Mouse (Mus musculus): ENCODE measurements at regions not wholly inside any gene's neighbourhood (a gene's known extent, or its start where the extent isn't known, plus 50 kb on each side); places are given as distances from the start of the nearest gene placed in this dataset.
A peak's percentile ranks its signal among the peaks of the same experiment; 100 is the strongest.

- DNase-seq = no peak
These were observed 290.8 kb downstream of the Rnf144b start for GRCm38 (mm10) chr13:47413261-47413660.

GRCm38 (mm10) chr13:47413940-47414339, 291.5 kb downstream of the Rnf144b start:
- DNase-seq = no peak

GRCm38 (mm10) chr13:47429856-47430365, 307.5 kb downstream of the Rnf144b start:
- no peak for DNase-seq

- no peak for DNase-seq
These were observed 308.0 kb downstream of the Rnf144b start for GRCm38 (mm10) chr13:47430409-47430808.

GRCm38 (mm10) chr13:47435631-47436030, 313.2 kb downstream of the Rnf144b start:
- no peak for DNase-seq

- no peak for DNase-seq
These were observed 322.4 kb downstream of the Rnf144b start for GRCm38 (mm10) chr13:47444876-47445275.

- DNase-seq = no peak
These were observed 329.8 kb downstream of the Rnf144b start for GRCm38 (mm10) chr13:47452186-47452760.

GRCm38 (mm10) chr13:47462148-47462547, 339.7 kb downstream of the Rnf144b start:
- no peak for DNase-seq

GRCm38 (mm10) chr13:47471543-47472213, 349.2 kb downstream of the Rnf144b start:
- DNase-seq = no peak

GRCm38 (mm10) chr13:47480159-47480558, 357.7 kb downstream of the Rnf144b start:
- no peak for DNase-seq

- DNase-seq = no peak
These were observed 362.4 kb downstream of the Rnf144b start for GRCm38 (mm10) chr13:47484819-47485218.

GRCm38 (mm10) chr13:47486111-47486510, 363.7 kb downstream of the Rnf144b start:
- DNase-seq = no peak

- no peak for DNase-seq
These were observed 364.2 kb downstream of the Rnf144b start for GRCm38 (mm10) chr13:47486658-47487057.

GRCm38 (mm10) chr13:47505380-47505955, 383.0 kb downstream of the Rnf144b start:
- no peak for DNase-seq

- no peak for DNase-seq
These were observed 410.5 kb downstream of the Rnf144b start for GRCm38 (mm10) chr13:47532935-47533334.

- no peak for DNase-seq
These were observed 414.7 kb downstream of the Rnf144b start for GRCm38 (mm10) chr13:47537156-47537555.

- no peak for DNase-seq
These were observed 427.2 kb downstream of the Rnf144b start for GRCm38 (mm10) chr13:47549626-47550025.

- DNase-seq = no peak
These were observed 429.8 kb downstream of the Rnf144b start for GRCm38 (mm10) chr13:47552251-47552650.

GRCm38 (mm10) chr13:47554198-47554597, 431.7 kb downstream of the Rnf144b start:
- no peak for DNase-seq

- no peak for DNase-seq
These were observed 434.9 kb downstream of the Rnf144b start for GRCm38 (mm10) chr13:47557196-47557974.

- DNase-seq = no peak
These were observed 440.4 kb downstream of the Rnf144b start for GRCm38 (mm10) chr13:47562836-47563235.

GRCm38 (mm10) chr13:47576516-47576915, 454.1 kb downstream of the Rnf144b start:
- peak; percentile 4 to 44 for DNase-seq

GRCm38 (mm10) chr13:47580144-47580543, 457.7 kb downstream of the Rnf144b start:
- DNase-seq = no peak

Measured in kidney, postnatal 36 days (tissue).